Mouse (Mus musculus) liver, embryonic 11.5 days (tissue): ENCODE data around the gene Nek4. TPM values are rescaled to one million over a fixed set of nuclear protein-coding genes. Genes with fewer than 3 reads are reported as not detected.
A peak's percentile ranks its signal among the peaks of the same experiment; 100 is the strongest.

Experiments
- ATAC-seq: fragments of 200-750 bp; cut with Nextera tagmentation; replicated peaks from 2 replicates; pipeline ENCODE4 v1.8.0; 2017; ENCODE audit warnings: moderate number of reproducible peaks, mild to moderate bottlenecking, moderate TSS enrichment, moderate library complexity; ENCODE audit not compliant: low FRiP score
- DNase-seq: peaks from one replicate; pipeline ENCODE4 v3.0.0-alpha.2; 2017; ENCODE audit warnings: low spot score
- H3K27ac ChIP-seq: fragments of 300-500 bp; sonication (generic); 2 replicates; pipeline ENCODE4 v1.5.1; 2014; ENCODE audit warnings: mild to moderate bottlenecking, low read depth, low read length, control low read depth
- H3K27me3 ChIP-seq: fragments of 300-500 bp; sonication (generic); replicated peaks from 2 replicates; pipeline ENCODE4 v1.6.1; 2014; ENCODE audit warnings: low read length, mixed read lengths; ENCODE audit not compliant: control insufficient read depth, insufficient read depth
- H3K36me3 ChIP-seq: fragments of 300-500 bp; sonication (generic); 2 replicates; pipeline ENCODE4 v1.6.1; 2014; ENCODE audit warnings: mild to moderate bottlenecking, low read length, moderate library complexity, mixed read lengths; ENCODE audit not compliant: control insufficient read depth, insufficient read depth
- H3K4me1 ChIP-seq: fragments of 300-500 bp; sonication (generic); replicated peaks from 2 replicates; pipeline ENCODE4 v1.6.1; 2014; ENCODE audit warnings: low read length, mixed read lengths; ENCODE audit not compliant: control insufficient read depth, insufficient read depth
- H3K4me2 ChIP-seq: fragments of 300-500 bp; sonication (generic); 2 replicates; pipeline ENCODE4 v1.6.1; 2014; ENCODE audit warnings: mild to moderate bottlenecking, control low read depth, moderate library complexity
- H3K4me3 ChIP-seq: fragments of 300-500 bp; sonication (generic); 2 replicates; pipeline ENCODE4 v1.5.1; 2014; ENCODE audit warnings: low read depth, low read length, control low read depth
- H3K9ac ChIP-seq: fragments of 300-500 bp; sonication (generic); 2 replicates; pipeline ENCODE4 v1.6.1; 2014; ENCODE audit warnings: low read depth, low read length, control low read depth
- H3K9me3 ChIP-seq: fragments of 300-500 bp; sonication (generic); 2 replicates; pipeline ENCODE4 v1.6.1; 2016; ENCODE audit warnings: low read length, inconsistent platforms, mixed read lengths; ENCODE audit not compliant: control insufficient read depth
- WGBS: fragments of 180-500 bp; shearing (Covaris S2); extraction: QIAGEN DNeasy Blood & Tissue Kit; methylation state at CpG from one replicate; pipeline ENCODE4 v1.1.7; 2014; 5-methylcytosine and 5-hydroxymethylcytosine counted together
- polyA plus RNA-seq: library from polyadenylated mRNA; unstranded; fragments of >200 nt; fragmentation: Nextera tagmentation; extraction: Ambion mirVana; gene quantifications from 2 replicates; pipeline ENCODE4 v1.2.1, GENCODE M21; 2014

Nek4 gene
- polyA plus RNA-seq, 1 experiment from 2014 or later: 14.3 TPM

GRCm38 (mm10) chr14:31000356-31000755 is 49.2 kb downstream of the Nek4 start:
- Histone ChIP-seq H3K9ac (peak overlapping the region; percentile 92), H3K4me2 (peak overlapping the region; percentile 89), H3K4me1 (peaks cover 6% of the 10 kb centered on the region), H3K27ac (0 out of 2 replicates have a peak overlapping the region, but pooled peaks have one; percentile 95), H3K27me3 (no peaks in the 10 kb centered on the region), H3K9me3 (no peaks in the 10 kb centered on the region), H3K36me3 (peaks cover 4% of the 10 kb centered on the region; the same call in 1 of the 2 replicates), H3K4me3 (peak overlapping the region; percentile 92)
- 54% methylated on average over 10 of the region's 10 CpGs for WGBS
- DNase-seq (no peak), ATAC-seq (no peak)

GRCm38 (mm10) chr14:31000816-31001306 is 49.7 kb downstream of the Nek4 start:
- Histone ChIP-seq H3K27me3 (no peaks in the 10 kb centered on the region), H3K4me1 (peaks cover 6% of the 10 kb centered on the region), H3K27ac (peak overlapping the region; percentile 95), H3K9me3 (no peaks in the 10 kb centered on the region), H3K4me2 (peak overlapping the region; percentile 89), H3K4me3 (peak overlapping the region; percentile 92), H3K9ac (peak overlapping the region; percentile 92), H3K36me3 (peaks cover 4% of the 10 kb centered on the region; the same call in 1 of the 2 replicates)
- DNase-seq (no peak), ATAC-seq (peak; percentile 1; the same call in 1 of the 2 replicates)
- WGBS: under 1% methylated on average over 21 of the region's 21 CpGs

- Histone ChIP-seq H3K4me2 (peak within 1 kb of the TSS; percentile 89), H3K27ac (peak within 1 kb of the TSS; percentile 95), H3K9me3 (no peaks in the 10 kb centered on the region), H3K9ac (peak within 1 kb of the TSS; percentile 92), H3K36me3 (peaks cover 4% of the 10 kb centered on the region; the same call in 1 of the 2 replicates), H3K27me3 (no peaks in the 10 kb centered on the region), H3K4me1 (peaks cover 6% of the 10 kb centered on the region), H3K4me3 (peak within 1 kb of the TSS; percentile 92)
- DNase-seq (peak; percentile 92), ATAC-seq (peak; percentile 88)
- under 1% methylated on average over 84 of the region's 84 CpGs for WGBS
Measured at GRCm38 (mm10) chr14:31001307-31002205, 50.4 kb downstream of the Nek4 start, which contains the start of the genes Glt8d1 and Spcs1. Gene Glt8d1 (plus strand): TSS chr14:31001400. Gene Spcs1 (minus strand): TSS chr14:31001672.

GRCm38 (mm10) chr14:31004527-31004926 is 53.4 kb downstream of the Nek4 start:
- peaks cover 8% of the 10 kb centered on the region for H3K36me3 ChIP-seq
- H3K9me3 ChIP-seq: no peaks in the 10 kb centered on the region

GRCm38 (mm10) chr14:31006779-31007178 is 55.6 kb downstream of the Nek4 start:
- no peak overlapping the region for H3K4me2 ChIP-seq
- peak; percentile 75 for ATAC-seq
- H3K27ac ChIP-seq: no peak overlapping the region
- no peaks in the 10 kb centered on the region for H3K9me3 ChIP-seq
- H3K27me3 ChIP-seq: no peaks in the 10 kb centered on the region
- H3K4me3 ChIP-seq: no peak overlapping the region
- WGBS: 56% methylated on average over 5 of the region's 5 CpGs
- H3K36me3 ChIP-seq: peaks cover 26% of the 10 kb centered on the region
- no peak overlapping the region for H3K9ac ChIP-seq
- H3K4me1 ChIP-seq: peaks cover 14% of the 10 kb centered on the region
- no peak for DNase-seq

More at GRCm38 (mm10) chr14:31004527-31004926, 53.4 kb downstream of the Nek4 start:
- Histone ChIP-seq H3K4me2 (no peak overlapping the region), H3K27me3 (no peaks in the 10 kb centered on the region), H3K4me1 (peaks cover 14% of the 10 kb centered on the region), H3K9ac (no peak overlapping the region), H3K27ac (no peak overlapping the region), H3K4me3 (no peak overlapping the region)
- no peak for ATAC-seq
- 71% methylated on average over 2 of the region's 2 CpGs for WGBS
- no peak for DNase-seq

- H3K4me3 ChIP-seq: no peak overlapping the region
- peaks cover 14% of the 10 kb centered on the region for H3K4me1 ChIP-seq
- no peak overlapping the region for H3K9ac ChIP-seq
- ATAC-seq (no peak), DNase-seq (no peak)
- no peaks in the 10 kb centered on the region for H3K27me3 ChIP-seq
- H3K36me3 ChIP-seq: peaks cover 69% of the 10 kb centered on the region
- H3K27ac ChIP-seq: no peak overlapping the region
- no peaks in the 10 kb centered on the region for H3K9me3 ChIP-seq
- H3K4me2 ChIP-seq: no peak overlapping the region
- 89% methylated on average over 3 of the region's 3 CpGs for WGBS
Measured at GRCm38 (mm10) chr14:31011588-31011987, 60.4 kb downstream of the Nek4 start.

- no peak overlapping the region for H3K9ac ChIP-seq
- H3K9me3 ChIP-seq: no peaks in the 10 kb centered on the region
- H3K4me2 ChIP-seq: no peak overlapping the region
- H3K4me1 ChIP-seq: peaks cover 17% of the 10 kb centered on the region
- DNase-seq (no peak), ATAC-seq (no peak)
- no peak overlapping the region for H3K27ac ChIP-seq
- H3K27me3 ChIP-seq: no peaks in the 10 kb centered on the region
- H3K4me3 ChIP-seq: no peak overlapping the region
- 93% methylated on average over 2 of the region's 2 CpGs for WGBS
- H3K36me3 ChIP-seq: peaks cover 75% of the 10 kb centered on the region
Measured at GRCm38 (mm10) chr14:31013928-31014327, 62.8 kb downstream of the Nek4 start.

- Histone ChIP-seq H3K9ac (peak overlapping the region; percentile 81; the same call in 1 of the 2 replicates), H3K27me3 (no peaks in the 10 kb centered on the region), H3K27ac (peak overlapping the region; percentile 45; the same call in 1 of the 2 replicates), H3K36me3 (peaks cover 62% of the 10 kb centered on the region), H3K9me3 (no peaks in the 10 kb centered on the region), H3K4me2 (peak overlapping the region; percentile 91), H3K4me1 (peaks cover 22% of the 10 kb centered on the region), H3K4me3 (peak overlapping the region; percentile 60)
- ATAC-seq (no peak), DNase-seq (no peak)
- WGBS: 24% methylated on average over 1 of the region's 1 CpGs
Measured at GRCm38 (mm10) chr14:31016063-31016462, 64.9 kb downstream of the Nek4 start.
